Mouse (Mus musculus): Measurements from ENCODE around the gene Itih2. TPM values are rescaled to one million over a fixed set of nuclear protein-coding genes. Genes with fewer than 3 reads are reported as not detected.

Itih2 gene
- total RNA-seq, 1 experiment = not detected

DNA sequence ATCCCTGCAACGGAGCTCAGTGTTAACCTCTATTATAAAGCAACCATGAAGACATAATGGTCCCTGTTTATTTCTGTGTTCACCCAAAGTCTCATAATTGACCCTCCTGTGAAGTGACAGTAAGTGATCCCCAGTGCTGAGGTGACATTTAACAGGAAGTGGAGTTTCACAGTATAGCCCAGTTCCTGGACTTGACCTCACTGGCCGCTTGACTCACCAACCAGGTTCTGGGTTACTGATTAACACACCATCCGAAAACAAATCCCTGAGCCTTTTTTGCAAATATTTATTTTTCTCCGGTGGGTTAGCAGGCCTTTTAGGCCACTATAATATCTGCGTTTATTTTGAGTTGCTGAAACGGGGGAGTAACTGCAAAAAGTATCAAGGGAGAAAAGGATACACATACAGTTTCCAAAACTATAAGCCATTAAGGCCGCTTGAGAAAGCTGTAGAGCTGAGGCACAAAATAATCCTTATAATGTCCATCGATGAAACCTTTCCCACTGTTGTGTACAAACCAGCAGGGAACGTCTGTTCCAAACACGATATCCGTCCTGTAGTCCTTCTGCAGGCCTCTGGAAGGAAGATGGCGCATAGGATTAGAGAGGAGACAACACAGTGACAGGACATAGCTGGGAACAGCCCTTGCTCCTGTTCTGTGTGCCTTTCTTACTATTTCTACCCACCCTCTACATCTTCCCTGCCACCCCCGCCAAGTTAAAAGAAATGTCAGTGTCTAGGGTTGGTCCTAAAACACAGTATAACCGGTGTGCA, 36.7 kb downstream of the Itih2 start:
- H3K9ac ChIP-seq (ENCODE audit: insufficient read depth, low read depth, low read length, poor library complexity, severe bottlenecking) = no peak overlapping the region
- TF ChIP-seq ZNF384 (IDR thresholded peaks at IDR 0.05; ENCODE audit: low read depth, low read length) (no peak), MAFK (IDR thresholded peaks at IDR 0.05; ENCODE audit: insufficient read depth, low read depth, low read length) (no peak), CHD2 (IDR thresholded peaks at IDR 0.05; ENCODE audit: low read depth, low read length) (no peak), ZC3H11A (IDR thresholded peaks at IDR 0.05; ENCODE audit: borderline replicate concordance, low read depth, low read length) (no peak), HCFC1 (IDR thresholded peaks at IDR 0.05; ENCODE audit: borderline replicate concordance, insufficient read depth, low read length) (no peak)
- in situ Hi-C loops (cut with MboI; ENCODE audit: low sequenced_read_pairs in 2 of 2, unreplicated experiment in 2 of 2) = no loop called here
- H3K36me3 ChIP-seq (ENCODE audit: control insufficient read depth, insufficient read depth, low read length, poor library complexity, severe bottlenecking) = peaks cover 13% of the 10 kb centered on the region
- no peak for DNase-seq (ENCODE audit: low read depth, low spot score)
- H3K27ac ChIP-seq (ENCODE audit: insufficient read depth, low read depth, low read length, poor library complexity, severe bottlenecking) = no peak overlapping the region
- no peaks in the 10 kb centered on the region; a peak in 1 of 4 replicates for H3K4me1 ChIP-seq (ENCODE audit: control insufficient read depth in 2 of 2, insufficient read depth in 2 of 2, low read length in 2 of 2, poor library complexity in 1 of 2)
- no peaks in the 10 kb centered on the region for H3K9me3 ChIP-seq (ENCODE audit: control insufficient read depth, insufficient read depth, low read depth, low read length)
- no peak overlapping the region for H3K4me3 ChIP-seq (ENCODE audit: insufficient read depth in 1 of 2, low read depth in 1 of 2, low read length in 2 of 2, poor library complexity in 1 of 2, severe bottlenecking in 1 of 2)

DNA sequence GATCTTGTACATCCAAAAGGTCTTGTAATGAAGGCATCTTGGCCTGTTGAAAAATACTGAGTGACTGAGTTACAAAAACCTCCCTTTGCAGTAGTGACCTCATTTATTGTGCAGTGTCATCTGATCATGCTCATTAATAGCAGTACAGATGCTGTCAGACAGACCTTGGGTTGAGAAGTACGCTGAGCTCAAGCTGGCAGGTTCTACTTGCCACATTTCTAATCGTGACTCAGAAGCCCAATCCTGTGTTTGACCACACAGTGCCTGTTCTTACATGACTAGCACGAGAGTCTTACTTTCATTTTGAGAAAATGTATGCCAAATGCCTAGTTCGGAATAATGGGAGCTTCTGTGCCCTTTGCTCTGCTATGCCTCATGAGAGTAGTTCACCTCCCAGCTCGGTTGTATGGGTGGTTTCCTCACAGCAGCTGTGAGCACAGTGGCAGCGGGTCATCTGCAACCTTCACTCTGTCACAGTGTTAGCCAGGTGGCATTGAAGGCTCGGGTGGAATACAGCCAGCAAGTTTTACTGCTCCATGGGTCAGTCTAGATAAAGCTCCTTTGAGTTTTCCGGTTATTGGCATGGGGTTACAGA, 43.8 kb downstream of the Itih2 start:
- no peak overlapping the region for H3K9ac ChIP-seq (ENCODE audit: insufficient read depth, low read depth, low read length, poor library complexity, severe bottlenecking)
- no peak overlapping the region for H3K4me3 ChIP-seq (ENCODE audit: insufficient read depth in 1 of 2, low read depth in 1 of 2, low read length in 2 of 2, poor library complexity in 1 of 2, severe bottlenecking in 1 of 2)
- peaks cover 0 to 3% of the 10 kb centered on the region in 2 experiments; a peak in 1 of 4 replicates for H3K4me1 ChIP-seq (ENCODE audit: control insufficient read depth in 2 of 2, insufficient read depth in 2 of 2, low read length in 2 of 2, poor library complexity in 1 of 2)
- no peaks in the 10 kb centered on the region for H3K9me3 ChIP-seq (ENCODE audit: control insufficient read depth, insufficient read depth, low read depth, low read length)
- peaks cover 18% of the 10 kb centered on the region for H3K36me3 ChIP-seq (ENCODE audit: control insufficient read depth, insufficient read depth, low read length, poor library complexity, severe bottlenecking)
- DNase-seq (ENCODE audit: low read depth, low spot score) = no peak
- in situ Hi-C loops (cut with MboI; ENCODE audit: low sequenced_read_pairs in 2 of 2, unreplicated experiment in 2 of 2) = no loop called here
- H3K27ac ChIP-seq (ENCODE audit: insufficient read depth, low read depth, low read length, poor library complexity, severe bottlenecking) = no peak overlapping the region
- TF ChIP-seq HCFC1 (IDR thresholded peaks at IDR 0.05; ENCODE audit: borderline replicate concordance, insufficient read depth, low read length) (no peak), CHD2 (IDR thresholded peaks at IDR 0.05; ENCODE audit: low read depth, low read length) (no peak), ZNF384 (IDR thresholded peaks at IDR 0.05; ENCODE audit: low read depth, low read length) (no peak), MAFK (IDR thresholded peaks at IDR 0.05; ENCODE audit: insufficient read depth, low read depth, low read length) (no peak)

DNA sequence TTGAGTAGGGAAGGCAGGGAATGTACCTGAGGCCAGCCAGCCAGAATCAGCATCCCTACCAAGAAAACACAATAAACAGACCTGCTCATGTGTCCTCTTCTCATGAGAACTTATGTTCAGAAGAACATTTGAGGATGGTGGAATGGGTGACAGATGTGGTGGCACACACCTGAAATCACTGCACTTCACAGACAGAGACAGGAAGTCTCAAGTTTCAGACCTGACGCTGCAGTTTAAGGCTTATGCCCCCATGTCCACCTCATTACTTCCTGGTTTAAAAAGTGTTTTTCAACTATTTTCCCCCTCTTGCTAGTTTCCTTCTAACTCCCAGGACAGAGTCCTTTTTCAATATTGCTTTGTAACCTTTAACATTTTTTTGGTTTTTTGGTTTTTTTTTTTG, 48.5 kb downstream of the Itih2 start:
- no peaks in the 10 kb centered on the region for H3K9me3 ChIP-seq (ENCODE audit: control insufficient read depth, insufficient read depth, low read depth, low read length)
- H3K4me1 ChIP-seq (ENCODE audit: control insufficient read depth in 2 of 2, insufficient read depth in 2 of 2, low read length in 2 of 2, poor library complexity in 1 of 2) = peaks cover 2 to 10% of the 10 kb centered on the region in 2 experiments; a peak in 3 of 4 replicates
- TF ChIP-seq HCFC1 (IDR thresholded peaks at IDR 0.05; ENCODE audit: borderline replicate concordance, insufficient read depth, low read length) (no peak), ZNF384 (IDR thresholded peaks at IDR 0.05; ENCODE audit: low read depth, low read length) (no peak), ZC3H11A (IDR thresholded peaks at IDR 0.05; ENCODE audit: borderline replicate concordance, low read depth, low read length) (no peak), MAFK (IDR thresholded peaks at IDR 0.05; ENCODE audit: insufficient read depth, low read depth, low read length) (no peak), CHD2 (IDR thresholded peaks at IDR 0.05; ENCODE audit: low read depth, low read length) (no peak)
- no peak for DNase-seq (ENCODE audit: low read depth, low spot score)
- no peak overlapping the region for H3K27ac ChIP-seq (ENCODE audit: insufficient read depth, low read depth, low read length, poor library complexity, severe bottlenecking)
- in situ Hi-C loops (cut with MboI; ENCODE audit: low sequenced_read_pairs in 2 of 2, unreplicated experiment in 2 of 2) = no loop called here
- no peak overlapping the region for H3K9ac ChIP-seq (ENCODE audit: insufficient read depth, low read depth, low read length, poor library complexity, severe bottlenecking)
- H3K36me3 ChIP-seq (ENCODE audit: control insufficient read depth, insufficient read depth, low read length, poor library complexity, severe bottlenecking) = 0 out of 2 replicates have a peak, but pooled peaks cover 5% of the 10 kb centered on the region
- H3K4me3 ChIP-seq (ENCODE audit: insufficient read depth in 1 of 2, low read depth in 1 of 2, low read length in 2 of 2, poor library complexity in 1 of 2, severe bottlenecking in 1 of 2) = no peak overlapping the region

DNA sequence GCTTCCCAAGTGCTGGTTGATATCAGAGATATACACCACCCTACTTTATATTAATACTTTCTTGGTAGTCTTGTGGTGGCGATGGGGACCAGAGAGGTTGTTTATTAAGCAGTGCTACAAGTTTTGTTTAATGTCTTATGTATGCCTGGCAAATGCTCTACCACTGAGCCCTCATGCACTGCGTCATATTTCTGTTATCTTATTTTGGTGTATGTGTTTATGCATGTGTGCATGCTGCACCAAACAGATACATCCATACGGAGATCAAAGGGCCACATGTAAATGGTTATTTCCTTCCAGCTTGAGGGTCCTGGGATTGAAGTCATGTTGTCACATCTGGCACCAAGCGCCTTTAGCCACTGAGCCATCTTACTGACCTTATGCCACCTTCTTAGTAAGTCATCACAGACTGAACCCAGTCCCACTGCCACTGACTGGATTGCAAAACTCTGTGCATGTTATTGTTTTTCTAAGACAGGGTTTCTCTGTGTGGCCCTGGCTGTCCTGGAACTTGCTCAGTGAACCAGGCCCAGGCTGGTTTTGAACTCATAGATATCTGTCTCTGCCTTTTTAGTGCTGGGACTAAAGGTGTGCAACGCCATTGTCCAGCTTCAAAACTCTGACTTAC, 49.6 kb downstream of the Itih2 start:
- TF ChIP-seq ZC3H11A (IDR thresholded peaks at IDR 0.05; ENCODE audit: borderline replicate concordance, low read depth, low read length) (no peak), CHD2 (IDR thresholded peaks at IDR 0.05; ENCODE audit: low read depth, low read length) (no peak), HCFC1 (IDR thresholded peaks at IDR 0.05; ENCODE audit: borderline replicate concordance, insufficient read depth, low read length) (no peak), ZNF384 (IDR thresholded peaks at IDR 0.05; ENCODE audit: low read depth, low read length) (no peak), MAFK (IDR thresholded peaks at IDR 0.05; ENCODE audit: insufficient read depth, low read depth, low read length) (no peak)
- Histone ChIP-seq H3K4me3 (ENCODE audit: insufficient read depth in 1 of 2, low read depth in 1 of 2, low read length in 2 of 2, poor library complexity in 1 of 2, severe bottlenecking in 1 of 2) (peak overlapping the region in 1 of 2 experiments; percentile 89; a peak in 2 of 4 replicates), H3K4me1 (ENCODE audit: control insufficient read depth in 2 of 2, insufficient read depth in 2 of 2, low read length in 2 of 2, poor library complexity in 1 of 2) (peaks cover 2 to 12% of the 10 kb centered on the region in 2 experiments; a peak in 3 of 4 replicates), H3K27ac (ENCODE audit: insufficient read depth, low read depth, low read length, poor library complexity, severe bottlenecking) (no peak overlapping the region), H3K36me3 (ENCODE audit: control insufficient read depth, insufficient read depth, low read length, poor library complexity, severe bottlenecking) (0 out of 2 replicates have a peak, but pooled peaks cover 3% of the 10 kb centered on the region), H3K9ac (ENCODE audit: insufficient read depth, low read depth, low read length, poor library complexity, severe bottlenecking) (no peak overlapping the region), H3K9me3 (ENCODE audit: control insufficient read depth, insufficient read depth, low read depth, low read length) (no peaks in the 10 kb centered on the region)
- in situ Hi-C loops (cut with MboI; ENCODE audit: low sequenced_read_pairs in 2 of 2, unreplicated experiment in 2 of 2) = no loop called here
- DNase-seq (ENCODE audit: low read depth, low spot score) = no peak

Measured in ES-E14 (cell line).